Mouse (Mus musculus): ENCODE data around the gene Tiam2. TPM values are rescaled to one million over a fixed set of nuclear protein-coding genes. Genes with fewer than 3 reads are reported as not detected.
A peak's percentile ranks its signal among the peaks of the same experiment; 100 is the strongest.

The Tiam2 gene
- total and polyA plus RNA-seq, 3 experiments, result 5.9 to 9.5 (median 9.4) TPM

DNA sequence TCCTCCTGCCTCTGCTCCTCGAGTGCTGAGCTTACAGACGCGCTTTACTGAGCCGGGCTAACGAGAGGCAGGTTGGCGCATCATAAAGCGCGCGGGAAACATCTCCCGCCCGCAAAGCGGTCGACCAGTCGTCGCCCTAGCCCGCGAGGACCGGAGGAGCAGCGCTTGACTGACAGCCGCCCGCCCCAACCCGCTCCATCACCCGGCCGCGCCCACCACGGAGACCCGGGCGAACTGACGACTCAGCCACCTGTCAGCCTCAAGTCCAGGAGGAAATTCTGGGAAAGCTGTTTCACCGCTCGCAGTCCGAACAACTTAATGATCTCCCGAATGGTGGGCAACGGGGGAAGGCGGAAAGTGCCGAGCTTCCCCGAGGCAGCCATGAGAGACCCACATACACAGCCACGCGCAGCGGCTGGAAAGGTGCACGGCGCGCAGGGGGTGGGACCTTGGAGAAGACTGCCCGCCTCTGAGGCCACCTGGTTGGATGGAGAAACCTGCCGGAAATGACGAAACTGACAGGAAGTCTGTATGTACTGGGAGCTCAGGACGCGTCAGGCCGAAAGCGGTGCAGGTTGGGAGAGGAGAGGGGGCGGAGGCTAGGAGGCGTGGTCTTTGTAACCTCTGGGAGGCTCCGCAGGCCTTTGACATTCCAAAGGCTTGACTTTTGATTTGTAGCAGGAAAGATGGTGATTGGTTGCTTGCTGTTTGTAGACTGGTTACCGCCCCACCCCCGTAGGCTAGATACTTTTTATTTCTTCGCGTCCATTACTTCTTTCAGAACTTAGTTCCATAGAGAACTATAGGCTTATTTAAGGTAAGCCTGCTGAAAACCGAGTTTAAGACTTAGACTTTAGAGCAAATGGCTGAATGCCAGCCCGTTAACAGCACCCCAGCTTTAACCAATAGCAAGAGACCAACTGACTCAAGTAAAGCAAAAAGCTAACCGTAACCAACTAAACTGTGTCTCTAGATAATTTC is 231.2 kb downstream of the Tiam2 start, which contains the start of gene Tfb1m:
Gene Tfb1m (minus strand): TSS at position 451 of the 981 bp plus-strand sequence.
- Histone ChIP-seq H3K4me3 (replicated peaks in 1 of 3; ENCODE audit: low read depth in 2 of 3, low read length in 2 of 3, poor library complexity in 1 of 3) (peak within 1 kb of the TSS; percentile 68 to 84 (median 79)), H3K27ac (ENCODE audit: insufficient read depth, low read depth) (peak within 1 kb of the TSS; percentile 42; the same call in 1 of the 2 replicates), H3K4me2 (ENCODE audit: insufficient read depth, low read depth, poor library complexity, severe bottlenecking) (peak within 1 kb of the TSS; percentile 91), H3K4me1 (ENCODE audit: control insufficient read depth in 1 of 2, insufficient read depth in 2 of 2) (peaks cover 3 to 16% of the 10 kb centered on the region in 2 experiments; a peak in 2 of 4 replicates), H3K9ac (ENCODE audit: insufficient read depth, low read depth) (peak within 1 kb of the TSS; percentile 80), H3K9me3 (replicated peaks; ENCODE audit: low read length) (no peaks in the 10 kb centered on the region), H3K79me2 (replicated peaks; ENCODE audit: control insufficient read depth, extremely low read depth, insufficient read depth, poor library complexity, severe bottlenecking) (0 out of 2 replicates have a peak, but pooled peaks cover 2% of the 10 kb centered on the region), H3K36me3 (replicated peaks in 1 of 2; ENCODE audit: control insufficient read depth in 1 of 2, insufficient read depth in 1 of 2, low read length in 1 of 2) (peaks cover 0 to 19% of the 10 kb centered on the region in 2 experiments), H3K27me3 (replicated peaks) (no peaks in the 10 kb centered on the region)
- in situ Hi-C loops (cut with MboI; ENCODE audit: low pct_ligation_motif_present, low pct_unique_long_range_greater_than_20kb, low sequenced_read_pairs) (no loop called here), dilution Hi-C loops (cut with MboI; ENCODE audit: extremely low pct_ligation_motif_present, extremely low pct_unique_long_range_greater_than_20kb, low sequenced_read_pairs) (no loop called here)
- TF ChIP-seq MAX (IDR thresholded peaks at IDR 0.05; ENCODE audit: low read length) (peak; percentile 60), JUND (conservative IDR thresholded peaks at IDR 0.05; ENCODE audit: low read depth, low read length) (no peak), ZKSCAN1 (IDR thresholded peaks at IDR 0.05; ENCODE audit: borderline replicate concordance, low read depth, low read length) (no peak), CHD2 (IDR thresholded peaks at IDR 0.05; ENCODE audit: low read length) (no peak; the same call in 1 of the 2 replicates), UBTF (IDR thresholded peaks at IDR 0.05; ENCODE audit: low read depth, low read length) (peak; percentile 83), ETS1 (conservative IDR thresholded peaks at IDR 0.05; ENCODE audit: low read depth, low read length) (no peak; the same call in 1 of the 2 replicates), TBP (conservative IDR thresholded peaks at IDR 0.05; ENCODE audit: low read depth, low read length) (peak; percentile 74), SIN3A (IDR thresholded peaks at IDR 0.05; ENCODE audit: low read length) (peak; percentile 83), TCF12 (IDR thresholded peaks at IDR 0.05; ENCODE audit: low read depth, low read length) (peak; percentile 47; the same call in 1 of the 2 replicates), IRF4 (IDR thresholded peaks at IDR 0.05; ENCODE audit: low read depth, low read length) (no peak), ELF1 (IDR thresholded peaks at IDR 0.05; ENCODE audit: low read depth, low read length) (peak; percentile 77), KAT2A (IDR thresholded peaks at IDR 0.05; ENCODE audit: insufficient replicate concordance, low read length) (0 out of 2 replicates have a peak, but pooled peaks have one; percentile 42), MXI1 (IDR thresholded peaks at IDR 0.05; ENCODE audit: low read depth, low read length) (peak; percentile 89; the same call in 1 of the 2 replicates), E2F4 (IDR thresholded peaks at IDR 0.05; ENCODE audit: insufficient replicate concordance, low read depth, low read length) (peak; percentile 75; the same call in 1 of the 2 replicates), MAZ (IDR thresholded peaks at IDR 0.05; ENCODE audit: low read depth, low read length) (no peak), CHD1 (IDR thresholded peaks at IDR 0.05; ENCODE audit: low read depth, low read length) (no peak), MEF2A (IDR thresholded peaks at IDR 0.05; ENCODE audit: borderline replicate concordance, low read depth, low read length) (no peak; the same call in 1 of the 2 replicates), EP300 (IDR thresholded peaks at IDR 0.05; ENCODE audit: low read length) (no peak), POLR2A (IDR thresholded peaks at IDR 0.05; ENCODE audit: low read depth, low read length) (peak; percentile 89), POLR2AphosphoS2 (IDR thresholded peaks at IDR 0.05; ENCODE audit: low read depth, low read length) (no peak), USF2 (conservative IDR thresholded peaks at IDR 0.05; ENCODE audit: low read depth, low read length) (no peak), ZNF384 (IDR thresholded peaks at IDR 0.05; ENCODE audit: low read depth, low read length) (no peak), HCFC1 (IDR thresholded peaks at IDR 0.05; ENCODE audit: low read depth, low read length) (peak; percentile 78), NELFE (IDR thresholded peaks at IDR 0.05; ENCODE audit: low read depth, low read length) (peak; percentile 41; the same call in 1 of the 2 replicates), MYC (IDR thresholded peaks at IDR 0.05; ENCODE audit: low read depth, low read length) (peak; percentile 70; the same call in 1 of the 2 replicates)
- DNase-seq (ENCODE audit: extremely low read depth), result peak; percentile 100
